Mouse (Mus musculus) right cerebral cortex, postnatal 4 days (tissue): Measurements from ENCODE around the gene Nckap1.

Experiments used
- DNase-seq: peaks from one replicate; pipeline ENCODE4 v3.0.0-alpha.2; 2022

The Nckap1 gene

GRCm38 (mm10) chr2:80581043-80581711 lies at the start of gene Nckap1:
Gene Nckap1 (minus strand): TSS chr2:80581380.
- peak; percentile 90 for DNase-seq

- no peak for DNase-seq
Observed at GRCm38 (mm10) chr2:80624523-80624922, 43.3 kb upstream of the Nckap1 start.

GRCm38 (mm10) chr2:80621921-80622320 lies 40.7 kb upstream of the Nckap1 start:
- no peak for DNase-seq

GRCm38 (mm10) chr2:80618991-80619390 lies 37.8 kb upstream of the Nckap1 start:
- DNase-seq, result no peak

GRCm38 (mm10) chr2:80616854-80617737 lies 35.9 kb upstream of the Nckap1 start, which contains the start of the genes Dusp19 and Nup35:
Gene Dusp19 (plus strand): TSS chr2:80617045.
Gene Nup35 (plus strand): TSS chr2:80617236.
- DNase-seq, result peak; percentile 91

- DNase-seq, result peak; percentile 51
Observed at GRCm38 (mm10) chr2:80612796-80613195, 31.6 kb upstream of the Nckap1 start.

- DNase-seq, result no peak
Observed at GRCm38 (mm10) chr2:80612286-80612685, 31.1 kb upstream of the Nckap1 start.

GRCm38 (mm10) chr2:80603771-80604426 lies 22.7 kb upstream of the Nckap1 start:
- peak; percentile 58 for DNase-seq

GRCm38 (mm10) chr2:80602756-80603155 lies 21.6 kb upstream of the Nckap1 start:
- DNase-seq, result no peak

- no peak for DNase-seq
Observed at GRCm38 (mm10) chr2:80600611-80601010, 19.4 kb upstream of the Nckap1 start.

- no peak for DNase-seq
Observed at GRCm38 (mm10) chr2:80599850-80600249, 18.7 kb upstream of the Nckap1 start.

- no peak for DNase-seq
Observed at GRCm38 (mm10) chr2:80596960-80597359, 15.8 kb upstream of the Nckap1 start.

GRCm38 (mm10) chr2:80594215-80594918 lies 13.2 kb upstream of the Nckap1 start:
- no peak for DNase-seq

- no peak for DNase-seq
Observed at GRCm38 (mm10) chr2:80582356-80582755, 1.2 kb upstream of the Nckap1 start.

GRCm38 (mm10) chr2:80580311-80580961 lies 744 bp downstream of the Nckap1 start:
- no peak for DNase-seq

GRCm38 (mm10) chr2:80579253-80579891 lies 1.8 kb downstream of the Nckap1 start:
- no peak for DNase-seq

GRCm38 (mm10) chr2:80577286-80577685 lies 3.9 kb downstream of the Nckap1 start:
- DNase-seq, result no peak

- DNase-seq, result no peak
Observed at GRCm38 (mm10) chr2:80570656-80571055, 10.5 kb downstream of the Nckap1 start.

GRCm38 (mm10) chr2:80567411-80567810 lies 13.8 kb downstream of the Nckap1 start:
- DNase-seq, result no peak

GRCm38 (mm10) chr2:80562253-80562652 lies 18.9 kb downstream of the Nckap1 start:
- no peak for DNase-seq

- DNase-seq, result no peak
Observed at GRCm38 (mm10) chr2:80561478-80561877, 19.7 kb downstream of the Nckap1 start.

- DNase-seq, result no peak
Observed at GRCm38 (mm10) chr2:80560773-80561172, 20.4 kb downstream of the Nckap1 start.
